17 mouse cellular contexts compared by ENCODE assay signal in the genomic region with DNA sequence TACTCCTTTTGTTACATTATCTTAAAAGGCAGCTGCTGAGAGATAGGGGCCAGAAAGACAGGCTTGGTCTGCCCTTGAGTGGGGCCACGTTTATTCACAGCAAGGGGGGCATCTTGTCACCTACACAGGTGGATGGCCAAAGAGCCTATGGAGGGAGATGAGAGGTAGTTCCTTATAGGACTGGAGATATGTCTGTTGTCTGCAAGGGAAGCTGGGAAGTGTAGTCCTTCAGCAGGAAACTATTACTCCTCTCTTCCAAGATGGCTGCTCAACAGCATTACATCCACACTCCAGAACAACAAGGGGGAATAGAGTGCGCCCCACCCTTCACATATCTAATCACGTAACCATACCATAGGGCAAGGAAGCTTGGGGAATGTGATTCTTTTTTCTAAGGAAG. TPM values are rescaled to one million over a fixed set of nuclear protein-coding genes. Genes with fewer than 3 reads are reported as not detected.
"Had no signal": no experiment of that assay in that cellular context is flagged by ENCODE, and none has a peak within 500 bp of the region (broad histone marks: within the 10 kb centered on the region; RNA-seq: fewer than 3 reads in every experiment).

No protein-coding gene starts in this region.

- DNase-seq: kidney, adult 11 months; kidney, adult 9 months; kidney, postnatal 36 days; layer of hippocampus, adult 9-11 months; layer of hippocampus, postnatal 36 days; lung, adult 18-20 months; midbrain, embryonic 14.5 days; thymus, adult 18-20 months; thymus, postnatal 14 days had no signal

- H3K9me3 ChIP-seq: limb, embryonic 15.5 days; midbrain, embryonic 10.5 days; neural tube, embryonic 13.5 days had no signal

- H3K4me2 ChIP-seq: limb, embryonic 15.5 days; neural tube, embryonic 13.5 days had no signal

- H3K36me3 ChIP-seq: limb, embryonic 15.5 days; midbrain, embryonic 10.5 days; neural tube, embryonic 13.5 days had no signal

- H3K9ac ChIP-seq: limb, embryonic 15.5 days; neural tube, embryonic 13.5 days had no signal

- H3K4me3 ChIP-seq: limb, embryonic 15.5 days; midbrain, embryonic 10.5 days; neural tube, embryonic 13.5 days had no signal

- H3K27ac ChIP-seq: kidney, postnatal 0 days; limb, embryonic 15.5 days; midbrain, embryonic 10.5 days; neural tube, embryonic 13.5 days had no signal

RNA-seq across cellular contexts. Expression of a gene that starts 1.9 kb away (rescaled TPM):
- total RNA-seq: layer of hippocampus, adult 18-20 months; layer of hippocampus, postnatal 36 days; left cerebral cortex, adult 8-10 months; left cerebral cortex, postnatal 25 days; megakaryocyte, adult 5-6 weeks had no signal

RNA-seq across cellular contexts. Expression of a gene that starts 41.5 kb away (rescaled TPM):
- total RNA-seq: layer of hippocampus, adult 18-20 months; layer of hippocampus, postnatal 36 days had no signal
- polyA plus RNA-seq: midbrain, embryonic 14.5 days had no signal
